Mouse (Mus musculus): ENCODE data around the gene Gm49405. TPM values are rescaled to one million over a fixed set of nuclear protein-coding genes. Genes with fewer than 3 reads are reported as not detected.
"Not testable (repeated sequence)": the region's sequence is repeated elsewhere in the genome, so short reads cannot be mapped to it uniquely, and the experiment has no call there.

The Gm49405 gene
- polyA plus RNA-seq, 2 experiments from 2014 or later: 0.19 to 0.42 TPM

DNA sequence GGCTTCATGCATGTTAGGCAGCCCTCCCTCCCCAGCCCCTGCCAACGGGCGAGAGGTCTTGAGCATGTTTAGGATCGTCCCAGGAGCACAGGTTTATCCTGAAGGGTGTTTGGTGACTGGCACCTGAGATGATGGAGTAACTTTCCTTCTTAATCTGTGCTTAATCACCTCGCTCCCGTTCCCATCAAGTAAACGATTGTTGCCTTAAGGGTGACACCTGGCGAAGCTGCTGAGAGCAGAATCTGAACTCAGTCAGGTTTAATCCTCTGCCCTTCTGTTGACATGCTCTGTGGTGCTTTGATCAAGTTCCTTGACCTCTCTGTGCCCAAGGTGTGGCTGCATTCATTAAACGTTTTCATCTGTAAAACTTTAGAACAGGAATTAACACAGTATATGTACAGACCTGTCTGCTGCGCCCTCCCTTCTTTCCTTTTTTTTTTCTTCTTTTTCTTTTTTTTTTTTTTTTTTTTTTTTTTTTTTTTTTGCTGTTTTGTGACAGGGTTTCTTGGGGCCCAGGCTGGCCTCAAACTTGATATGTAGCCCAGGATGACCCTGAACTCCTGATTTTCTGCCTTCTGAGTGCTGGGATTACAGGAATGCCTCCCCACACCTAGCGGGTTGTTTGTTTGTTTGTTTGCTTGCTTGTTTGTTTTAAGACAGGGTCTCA lies 17.6 kb downstream of the Gm49405 start:
- ATAC-seq: no peak

DNA sequence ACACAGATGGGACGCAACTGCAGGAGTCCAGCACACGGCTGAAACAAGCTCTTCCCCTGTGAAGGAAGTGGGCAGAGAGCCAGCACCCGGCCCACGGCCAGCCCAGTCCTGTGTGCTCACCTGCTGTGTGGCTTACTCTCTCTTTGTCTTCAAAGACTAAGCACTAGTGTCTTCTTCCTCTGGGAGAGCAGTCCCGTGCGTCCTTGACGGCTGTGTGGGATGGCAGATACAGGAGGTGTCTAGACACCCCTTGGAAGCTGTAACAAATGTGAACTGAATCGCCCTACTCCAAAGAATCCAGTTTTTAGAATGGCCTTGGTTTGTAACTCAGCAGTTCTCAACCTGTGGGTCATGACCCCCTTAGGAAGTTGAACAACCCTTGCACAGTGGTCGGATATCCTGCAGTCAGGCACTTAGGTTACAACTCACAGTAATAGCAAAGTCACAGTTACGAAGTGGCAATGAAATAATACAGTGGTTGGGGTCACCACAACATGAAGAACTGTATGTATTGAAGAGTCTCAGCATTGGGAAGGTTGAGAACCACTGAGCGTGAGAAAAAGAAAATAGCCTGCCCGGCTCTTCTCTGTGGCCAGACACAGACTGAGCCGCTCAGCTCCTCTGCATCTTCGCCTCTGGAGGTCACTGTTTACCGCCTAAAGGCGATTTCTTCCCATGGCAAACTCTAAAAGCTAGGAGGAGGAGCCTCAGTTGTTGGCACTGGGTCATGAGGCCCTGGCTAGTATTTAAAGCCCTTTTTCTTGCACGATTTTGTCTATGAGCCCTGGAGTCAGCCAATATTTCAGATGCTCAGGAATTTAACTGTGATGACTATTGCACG lies 18.5 kb downstream of the Gm49405 start:
- no peak for ATAC-seq

DNA sequence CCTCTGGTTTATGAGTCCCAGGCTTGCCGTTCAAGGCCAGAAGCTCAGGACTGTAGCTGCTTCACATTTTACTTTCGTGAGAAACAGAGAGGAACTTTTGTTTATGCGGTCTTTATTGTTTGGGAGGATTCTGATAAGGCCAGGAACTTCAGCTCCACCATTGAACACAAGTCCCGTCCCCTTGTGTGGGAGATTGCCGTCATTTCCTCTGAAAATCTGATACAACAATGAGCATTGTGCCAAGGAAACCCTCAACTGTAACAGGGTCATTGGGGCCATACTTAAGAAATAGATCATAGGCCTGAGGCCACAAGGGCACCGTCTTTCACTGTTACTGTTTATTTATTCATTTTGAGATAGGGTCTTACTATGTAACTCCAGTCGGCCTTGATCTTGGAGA lies 22.8 kb downstream of the Gm49405 start:
- no peak for ATAC-seq

- no peak for ATAC-seq
Observed at GRCm38 (mm10) chr19:4027576-4027975, 27.1 kb downstream of the Gm49405 start.

DNA sequence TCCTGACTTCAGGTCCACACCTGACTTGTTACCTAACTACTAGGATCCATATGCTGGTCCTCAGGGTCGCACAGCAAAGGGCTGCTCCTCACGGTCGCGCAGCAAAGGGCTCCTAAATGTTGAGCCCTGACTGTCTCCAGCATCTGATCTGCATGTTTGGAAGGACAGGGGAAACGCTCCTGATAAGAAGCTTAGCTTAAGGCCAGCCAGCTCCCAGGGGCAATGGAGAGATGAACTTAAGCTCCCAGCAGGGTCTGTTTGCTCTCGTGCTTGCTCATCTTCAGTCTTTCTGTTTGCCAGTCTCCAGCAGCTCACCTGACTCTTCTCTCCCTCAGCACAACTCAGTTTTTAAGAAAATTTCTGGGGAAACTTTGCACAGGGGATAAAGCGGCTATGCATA lies 32.2 kb downstream of the Gm49405 start:
- ATAC-seq: no peak

GRCm38 (mm10) chr19:4033298-4033697 lies 32.9 kb downstream of the Gm49405 start:
- no peak for ATAC-seq

- no peak for ATAC-seq
Observed at GRCm38 (mm10) chr19:4033742-4034141, 33.3 kb downstream of the Gm49405 start.

DNA sequence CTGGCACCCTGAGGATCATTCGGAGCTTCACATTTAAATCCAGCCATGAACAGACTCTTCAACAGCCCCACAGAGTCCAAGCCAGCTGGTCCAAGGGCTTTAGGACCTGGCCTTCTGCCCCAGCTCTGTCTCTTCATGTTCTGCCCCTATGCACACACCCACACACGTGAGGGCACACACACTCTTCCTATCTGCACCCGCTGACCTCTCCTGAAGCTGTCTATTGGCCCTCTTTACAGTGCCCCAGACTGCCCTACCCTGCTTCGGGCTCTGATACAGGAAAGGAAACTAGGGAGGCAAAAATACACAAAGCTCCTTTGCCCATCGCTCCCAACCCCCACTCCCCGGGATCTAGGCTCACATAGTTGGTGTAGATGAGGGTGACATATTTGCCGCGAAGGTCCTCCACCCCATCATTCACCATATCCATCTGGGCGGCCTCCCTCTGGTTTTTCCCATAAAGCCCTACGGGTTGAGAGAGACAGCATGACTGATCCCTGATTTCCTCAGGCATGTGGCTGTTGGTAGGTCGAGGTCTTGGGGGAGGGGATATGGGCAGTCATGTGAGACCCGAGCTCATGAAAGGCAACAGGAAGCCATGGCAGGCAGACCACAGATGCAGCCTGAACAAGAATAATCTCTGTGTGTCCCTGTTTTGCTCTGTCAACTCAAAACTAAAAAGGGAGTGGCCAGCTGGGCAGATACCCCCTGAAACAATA lies 36.1 kb downstream of the Gm49405 start:
- no peak for ATAC-seq

DNA sequence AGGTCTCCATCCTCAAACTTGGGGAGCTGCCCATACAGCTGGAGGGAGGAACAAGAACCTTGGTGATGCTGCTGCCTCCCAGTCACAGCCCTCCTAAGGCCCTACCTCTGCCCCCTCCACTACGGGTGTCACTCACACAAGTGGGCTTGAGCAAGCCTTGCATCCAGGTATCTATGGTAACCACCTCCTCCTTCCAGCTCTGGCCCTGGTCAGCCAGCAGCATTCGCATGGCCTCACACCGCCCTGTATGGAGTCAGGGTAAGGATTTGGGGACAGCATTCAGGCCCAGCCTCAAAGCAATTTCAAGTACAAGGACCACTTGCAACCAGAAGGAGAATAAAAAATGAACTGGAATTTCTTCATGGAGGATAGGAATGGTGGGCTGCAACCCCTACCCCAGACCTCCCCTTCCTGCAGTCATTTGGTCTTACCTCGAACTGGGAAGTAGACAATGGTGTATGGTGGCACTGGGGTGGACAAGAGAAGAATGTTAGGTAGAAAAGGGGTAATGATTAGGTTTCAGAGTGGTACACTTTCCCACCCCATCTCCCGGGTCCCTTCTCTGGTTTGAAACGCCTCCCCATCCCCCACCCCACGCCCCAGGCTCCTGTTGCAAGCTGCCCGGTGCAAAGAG lies 36.8 kb downstream of the Gm49405 start:
- not testable (repeated sequence) for ATAC-seq

DNA sequence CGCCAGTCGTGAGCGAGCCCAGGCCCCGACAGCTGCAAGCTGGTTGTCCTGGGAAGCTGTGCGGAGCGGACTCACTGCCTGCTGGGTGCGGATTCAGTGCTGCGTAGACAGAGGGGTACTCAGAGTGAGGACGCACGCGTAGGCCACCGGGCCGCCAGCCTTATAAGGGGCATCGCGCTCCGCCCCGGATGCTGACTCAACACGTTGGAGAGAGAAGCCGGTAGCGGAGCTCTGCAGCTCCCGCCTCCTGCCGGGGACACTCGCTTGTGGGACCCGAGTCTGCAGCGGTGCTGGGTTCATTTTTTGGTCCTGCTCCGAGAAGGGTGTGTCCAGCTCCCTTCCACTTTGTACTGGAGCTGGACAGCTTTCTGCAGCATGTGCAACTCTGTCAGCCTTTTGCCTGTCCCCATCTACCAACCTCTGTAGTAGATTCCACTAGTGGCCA lies 37.4 kb downstream of the Gm49405 start, which contains the start of gene Gstp1:
TSS of gene Gstp1 (minus strand) at position 198 of the 445 bp plus-strand sequence.
- peak; percentile 93 for ATAC-seq

GRCm38 (mm10) chr19:4040941-4041340 lies 40.5 kb downstream of the Gm49405 start:
- not testable (repeated sequence) for ATAC-seq

DNA sequence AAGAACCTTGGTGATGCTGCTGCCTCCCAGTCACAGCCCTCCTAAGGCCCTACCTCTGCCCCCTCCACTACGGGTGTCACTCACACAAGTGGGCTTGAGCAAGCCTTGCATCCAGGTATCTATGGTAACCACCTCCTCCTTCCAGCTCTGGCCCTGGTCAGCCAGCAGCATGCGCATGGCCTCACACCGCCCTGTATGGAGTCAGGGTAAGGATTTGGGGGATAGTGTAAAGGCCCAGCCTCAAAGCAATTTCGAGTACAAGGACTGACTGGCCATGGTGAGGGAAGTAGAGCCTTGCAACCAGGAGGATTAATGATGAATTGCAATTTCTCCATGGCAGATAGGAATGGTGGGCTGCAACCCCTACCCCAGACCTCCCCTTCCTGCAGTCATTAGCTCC lies 41.1 kb downstream of the Gm49405 start:
- ATAC-seq: not testable (repeated sequence)

GRCm38 (mm10) chr19:4042124-4042523 lies 41.7 kb downstream of the Gm49405 start:
- no peak for ATAC-seq

DNA sequence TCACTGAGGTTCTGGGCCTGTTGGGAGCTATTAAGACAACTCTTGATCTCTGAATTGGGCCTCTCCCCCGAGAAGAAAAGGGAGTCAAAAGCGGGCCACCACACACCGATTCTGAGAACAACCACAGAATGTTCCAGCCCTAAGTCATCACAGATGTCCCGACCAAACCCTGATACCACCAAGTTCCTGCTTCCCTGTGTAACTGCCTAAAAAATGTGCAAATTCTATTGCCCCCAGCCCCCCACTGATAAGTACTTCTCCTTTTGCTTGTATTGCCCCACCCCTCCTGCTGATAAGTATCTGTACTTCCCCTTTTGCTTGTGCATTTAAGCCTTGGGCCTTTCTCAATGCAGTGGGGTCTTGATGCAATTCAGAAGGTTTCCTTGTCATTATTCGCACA lies 43.7 kb downstream of the Gm49405 start:
- ATAC-seq: not testable (repeated sequence)

DNA sequence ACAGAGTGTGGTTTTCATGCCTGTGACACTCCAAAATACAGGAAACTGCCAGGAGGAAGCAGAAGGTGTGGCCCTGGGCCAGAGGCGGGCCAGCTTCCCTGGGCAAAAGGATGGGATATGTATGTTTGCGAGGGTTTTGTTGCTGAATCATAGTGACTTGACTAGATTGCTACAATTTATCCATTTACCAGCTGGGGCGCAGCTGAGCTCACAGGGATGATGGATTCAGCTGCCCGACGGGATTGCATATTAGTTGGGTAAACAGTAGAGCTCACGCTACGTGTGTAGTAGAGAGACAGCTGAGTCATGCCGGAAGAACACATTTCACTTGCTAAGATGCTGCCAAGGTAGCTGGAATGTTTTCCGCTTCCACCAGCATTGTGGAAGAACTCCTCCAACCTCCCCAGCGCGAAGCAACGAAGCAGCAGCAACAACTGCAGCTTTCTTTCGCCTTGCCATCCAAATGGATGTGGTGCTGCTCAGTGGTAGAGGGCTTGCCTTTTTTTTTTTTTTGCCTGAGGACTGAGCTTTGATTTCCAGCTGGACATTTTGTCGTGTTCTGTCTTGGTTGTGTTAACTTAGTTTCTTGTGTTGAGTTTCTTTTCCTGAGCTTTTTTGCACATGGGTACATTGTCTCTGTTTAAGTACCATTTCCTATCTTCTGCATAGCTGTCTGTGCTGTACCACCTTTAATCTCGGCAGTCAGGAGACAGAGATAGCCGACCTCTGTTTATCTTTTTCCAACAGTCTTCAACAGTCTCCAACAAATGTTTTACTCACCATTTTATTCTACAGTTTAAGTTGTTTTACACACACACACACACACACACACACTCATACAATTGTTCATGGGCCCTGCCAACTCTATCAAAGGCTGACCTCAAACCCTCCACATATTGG lies 45.8 kb downstream of the Gm49405 start, which contains the start of gene Gstp2:
TSS of gene Gstp2 (minus strand) at position 58 of the 900 bp plus-strand sequence.
- no peak for ATAC-seq

- no peak for ATAC-seq
Observed at GRCm38 (mm10) chr19:4046866-4047254, 46.4 kb downstream of the Gm49405 start.

GRCm38 (mm10) chr19:4047859-4048258 lies 47.4 kb downstream of the Gm49405 start:
- ATAC-seq: no peak

GRCm38 (mm10) chr19:4049069-4049468 lies 48.6 kb downstream of the Gm49405 start:
- ATAC-seq: not testable (repeated sequence)

DNA sequence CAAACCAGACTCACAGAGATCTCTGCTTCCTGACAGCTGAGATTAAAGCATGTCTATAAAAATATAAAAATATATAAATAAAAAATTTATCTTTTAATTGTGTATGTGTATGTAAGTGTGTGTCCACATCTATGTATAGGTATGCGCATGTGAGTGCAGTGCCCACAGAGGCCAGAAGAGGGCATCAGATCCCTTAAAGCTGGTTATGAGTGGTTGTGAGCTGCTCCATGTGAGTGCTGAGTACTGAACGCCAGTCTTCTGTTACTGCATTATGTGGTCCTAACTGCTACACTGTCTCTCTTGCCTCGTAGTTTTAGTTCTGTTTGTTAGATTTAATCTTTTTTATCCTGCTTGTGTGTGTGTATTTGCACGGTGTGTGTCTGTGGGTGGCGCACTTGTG lies 50.6 kb downstream of the Gm49405 start:
- ATAC-seq: no peak

DNA sequence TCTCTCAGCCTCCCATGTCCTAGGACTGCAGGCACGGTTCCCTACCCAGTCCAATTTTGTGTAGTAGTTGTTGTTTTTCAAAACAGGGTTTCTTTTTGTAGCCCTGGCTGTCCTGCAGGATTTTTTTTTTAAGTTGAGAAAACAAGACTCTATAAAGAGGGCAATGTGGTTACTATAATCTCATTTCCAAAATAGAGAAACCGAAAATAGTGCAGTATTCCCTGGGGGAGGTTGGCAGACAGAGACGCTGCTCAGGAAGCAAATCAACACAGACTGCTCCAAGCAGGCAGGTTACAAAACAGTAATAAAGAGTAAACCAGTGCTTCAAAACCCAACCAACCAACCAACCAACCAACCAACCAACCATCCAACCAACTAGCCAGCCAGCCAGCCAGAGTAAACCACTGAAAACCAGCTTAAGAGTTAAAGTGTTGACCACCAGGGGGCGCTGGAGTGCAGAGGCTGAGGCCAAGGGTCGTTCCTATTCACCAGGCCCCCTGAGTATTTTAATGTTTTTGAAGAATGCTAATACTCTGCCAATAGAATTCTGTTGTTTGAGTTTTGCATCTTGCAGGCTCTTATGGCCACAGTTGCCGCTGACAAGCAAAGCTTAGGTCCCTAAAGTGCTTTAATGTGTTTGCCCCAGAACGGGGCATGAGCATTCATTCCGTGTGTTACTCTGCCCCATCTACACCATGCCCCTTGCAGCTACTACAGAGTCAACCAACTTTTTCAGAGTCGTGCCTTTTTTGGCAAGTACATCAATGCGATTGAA lies 51.5 kb downstream of the Gm49405 start:
- ATAC-seq: peak; percentile 55
